25 mouse cellular contexts compared by ENCODE assay signal in genomic region chr10:3799455-3799854, GRCm38 (mm10). TPM values are rescaled to one million over a fixed set of nuclear protein-coding genes. Genes with fewer than 3 reads are reported as not detected.
DNase-seq lines count a peak whose midpoint lies in the region; ATAC-seq and TF ChIP-seq lines count a peak whose summit lies in the region.
"Had no signal": no experiment of that assay in that cellular context is flagged by ENCODE, and none has a peak within 500 bp of the region (broad histone marks: within the 10 kb centered on the region; RNA-seq: fewer than 3 reads in every experiment).

No protein-coding gene starts in this region.

- ATAC-seq in kidney, postnatal 0 days (replicated peaks; ENCODE audit: low FRiP score, low read depth): no peak
- no peak for ATAC-seq in limb, embryonic 12.5 days (ENCODE audit: insufficient number of reproducible peaks, insufficient read depth, low FRiP score, low TSS enrichment, low read depth)
- peak; percentile 78 for ATAC-seq in limb, embryonic 13.5 days (ENCODE audit: low FRiP score, low read depth)
- ATAC-seq in stomach, postnatal 0 days (ENCODE audit: low FRiP score, low TSS enrichment): no peak
- ATAC-seq in frontal cortex, adult (ENCODE audit: low TSS enrichment): no peak
- ATAC-seq: forebrain, embryonic 14.5 days had no signal

- no peaks in the 10 kb centered on the region for H3K4me1 ChIP-seq in kidney, postnatal 0 days (replicated peaks; ENCODE audit: insufficient read depth, low read length)
- peaks cover 17% of the 10 kb centered on the region for H3K4me1 ChIP-seq in limb, embryonic 12.5 days (replicated peaks)
- peaks cover 18% of the 10 kb centered on the region for H3K4me1 ChIP-seq in limb, embryonic 13.5 days
- H3K4me1 ChIP-seq in stomach, postnatal 0 days (replicated peaks; ENCODE audit: control insufficient read depth, insufficient read depth): no peaks in the 10 kb centered on the region
- H3K4me1 ChIP-seq: embryonic facial prominence, embryonic 15.5 days; forebrain, embryonic 10.5 days; forebrain, embryonic 12.5 days had no signal

- H3K9ac ChIP-seq in kidney, postnatal 0 days (ENCODE audit: low read depth, low read length): no peak overlapping the region
- no peak overlapping the region for H3K9ac ChIP-seq in limb, embryonic 12.5 days (replicated peaks)
- H3K9ac ChIP-seq in limb, embryonic 13.5 days: no peak overlapping the region
- no peak overlapping the region for H3K9ac ChIP-seq in stomach, postnatal 0 days (ENCODE audit: low read length)
- H3K9ac ChIP-seq: embryonic facial prominence, embryonic 13.5 days; embryonic facial prominence, embryonic 15.5 days; forebrain, embryonic 12.5 days had no signal

- TF ChIP-seq CTCF in gastrocnemius, adult 2 months (IDR thresholded peaks at IDR 0.05): no peak
- no peak for TF ChIP-seq CTCF in kidney, postnatal 0 days (IDR thresholded peaks at IDR 0.05; ENCODE audit: low read depth)
- TF ChIP-seq CTCF in stomach, postnatal 0 days (IDR thresholded peaks at IDR 0.05; ENCODE audit: low read depth): no peak

- no peak for DNase-seq in gastrocnemius, adult 2 months
- no peak for DNase-seq in gastrocnemius, postnatal 10 days
- DNase-seq in kidney, postnatal 0 days (ENCODE audit: low spot score): peak; percentile 53
- no peak for DNase-seq in kidney, adult 8-10 months
- no peak for DNase-seq in stomach, postnatal 0 days (ENCODE audit: low spot score)
- DNase-seq: adrenal gland, adult 2 months; adrenal gland, postnatal 10 days; adrenal gland, postnatal 25 days; cerebellum, adult 11 months; cerebellum, adult 18-20 months; cerebellum, adult 8-10 months; cerebellum, adult 9-11 months; cerebellum, postnatal 14 days; cerebellum, postnatal 36 days; embryo, embryonic 11 days had no signal

- H3K36me3 ChIP-seq in kidney, postnatal 0 days (ENCODE audit: insufficient read depth, low read length): no peaks in the 10 kb centered on the region
- no peaks in the 10 kb centered on the region for H3K36me3 ChIP-seq in limb, embryonic 12.5 days
- peaks cover 5% of the 10 kb centered on the region; the same call in 1 of the 2 replicates for H3K36me3 ChIP-seq in limb, embryonic 13.5 days
- no peaks in the 10 kb centered on the region for H3K36me3 ChIP-seq in stomach, postnatal 0 days (ENCODE audit: control insufficient read depth, insufficient read depth, low read length)
- H3K36me3 ChIP-seq: embryonic facial prominence, embryonic 15.5 days; forebrain, embryonic 10.5 days; forebrain, embryonic 12.5 days had no signal

- H3K27ac ChIP-seq in gastrocnemius, adult 2 months: peak overlapping the region; percentile 66
- no peak overlapping the region for H3K27ac ChIP-seq in kidney, postnatal 0 days
- H3K27ac ChIP-seq in limb, embryonic 12.5 days: peak overlapping the region; percentile 74
- H3K27ac ChIP-seq in limb, embryonic 13.5 days: peak overlapping the region; percentile 11; the same call in 1 of the 2 replicates
- no peak overlapping the region for H3K27ac ChIP-seq in stomach, postnatal 0 days (replicated peaks)
- H3K27ac ChIP-seq: embryonic facial prominence, embryonic 13.5 days; embryonic facial prominence, embryonic 15.5 days; forebrain, embryonic 10.5 days; forebrain, embryonic 12.5 days had no signal

- H3K9me3 ChIP-seq in kidney, postnatal 0 days (replicated peaks; ENCODE audit: low read length): no peaks in the 10 kb centered on the region
- no peaks in the 10 kb centered on the region for H3K9me3 ChIP-seq in limb, embryonic 12.5 days
- H3K9me3 ChIP-seq in limb, embryonic 13.5 days: no peaks in the 10 kb centered on the region
- H3K9me3 ChIP-seq in stomach, postnatal 0 days (ENCODE audit: control insufficient read depth, low read length): no peaks in the 10 kb centered on the region
- H3K9me3 ChIP-seq: embryonic facial prominence, embryonic 13.5 days; embryonic facial prominence, embryonic 15.5 days; forebrain, embryonic 10.5 days; forebrain, embryonic 12.5 days had no signal

- no peaks in the 10 kb centered on the region for H3K27me3 ChIP-seq in kidney, postnatal 0 days (ENCODE audit: insufficient read depth, low read length)
- no peaks in the 10 kb centered on the region for H3K27me3 ChIP-seq in limb, embryonic 12.5 days
- no peaks in the 10 kb centered on the region for H3K27me3 ChIP-seq in limb, embryonic 13.5 days
- no peaks in the 10 kb centered on the region for H3K27me3 ChIP-seq in stomach, postnatal 0 days (ENCODE audit: control insufficient read depth, insufficient read depth, low read length)
- H3K27me3 ChIP-seq: embryonic facial prominence, embryonic 13.5 days; embryonic facial prominence, embryonic 15.5 days; forebrain, embryonic 12.5 days had no signal

- H3K4me2 ChIP-seq in kidney, postnatal 0 days (ENCODE audit: low read length): no peak overlapping the region
- H3K4me2 ChIP-seq in limb, embryonic 12.5 days: no peak overlapping the region
- H3K4me2 ChIP-seq in limb, embryonic 13.5 days (replicated peaks): no peak overlapping the region
- no peak overlapping the region for H3K4me2 ChIP-seq in stomach, postnatal 0 days (replicated peaks; ENCODE audit: low read depth)
- H3K4me2 ChIP-seq: embryonic facial prominence, embryonic 13.5 days; embryonic facial prominence, embryonic 15.5 days; forebrain, embryonic 12.5 days had no signal

- TF ChIP-seq EP300 in stomach, postnatal 0 days (optimal IDR thresholded peaks at IDR 0.05): no peak

- intact Hi-C loops in gastrocnemius, adult 2 months (cut with DNase I): no loop called here

- H3K4me3 ChIP-seq in gastrocnemius, adult 2 months: no peak overlapping the region
- no peak overlapping the region for H3K4me3 ChIP-seq in kidney, postnatal 0 days (replicated peaks; ENCODE audit: low read depth, low read length)
- no peak overlapping the region for H3K4me3 ChIP-seq in limb, embryonic 12.5 days (replicated peaks)
- no peak overlapping the region for H3K4me3 ChIP-seq in limb, embryonic 13.5 days
- no peak overlapping the region for H3K4me3 ChIP-seq in stomach, postnatal 0 days (ENCODE audit: low read depth, low read length)
- H3K4me3 ChIP-seq: embryonic facial prominence, embryonic 13.5 days; embryonic facial prominence, embryonic 15.5 days; erythroblast, embryonic 14.5 days; forebrain, embryonic 10.5 days; forebrain, embryonic 12.5 days had no signal

RNA-seq across cellular contexts. Expression of gene Plekhg1, which starts 59.3 kb away (rescaled TPM):
- total RNA-seq in gastrocnemius, adult 2 months (2021): 1 to 10 TPM; 2.7 to 4.9 TPM
- 10 to 100 TPM; 13.3 to 16.3 TPM for total RNA-seq in gastrocnemius, postnatal 10 days (2021)
- 7.9 and 8.9 TPM in 2 replicates for polyA plus RNA-seq in kidney, postnatal 0 days (2015; fragmentation: Nextera tagmentation; extraction: Ambion mirVana)
- 16.1 and 18.6 TPM in 2 replicates for polyA plus RNA-seq in limb, embryonic 12.5 days (2016; fragmentation: Nextera tagmentation; extraction: Ambion mirVana)
- 15.9 and 16.9 TPM in 2 replicates for polyA plus RNA-seq in limb, embryonic 13.5 days (2015; fragmentation: Nextera tagmentation; extraction: Ambion mirVana)
- polyA plus RNA-seq in stomach, postnatal 0 days (2015; fragmentation: Nextera tagmentation; extraction: Ambion mirVana): 4.7 and 4.8 TPM in 2 replicates
- total RNA-seq: MEL had no signal
- polyA plus RNA-seq: erythroblast, embryonic 14.5 days had no signal

Comparison
In these comparisons a context has a peak if more than half of its experiments do, and no peak if none do; other contexts are left out.
1. H3K27ac ChIP-seq: peak in gastrocnemius, adult 2 months (single experiment), limb, embryonic 12.5 days (single experiment) and limb, embryonic 13.5 days (single experiment); none in kidney, postnatal 0 days (single experiment) and stomach, postnatal 0 days (single experiment).